Mouse (Mus musculus): ENCODE measurements around the gene Krt80. TPM values are rescaled to one million over a fixed set of nuclear protein-coding genes. Genes with fewer than 3 reads are reported as not detected.

The Krt80 gene
- 0.23 TPM in 1 of 2 replicates, not detected in the other for polyA plus RNA-seq (2014; fragmentation: Nextera tagmentation; extraction: Ambion mirVana)

GRCm38 (mm10) chr15:101370101-101370911 is at the start of gene Krt80:
Gene Krt80 (minus strand): TSS chr15:101370162.
- no peaks in the 10 kb centered on the region for H3K9me3 ChIP-seq (ENCODE audit: control insufficient read depth, low read length)
- no peak within 1 kb of the TSS for H3K9ac ChIP-seq (ENCODE audit: low read depth, low read length)
- WGBS: 69% methylated on average over 22 of the region's 22 CpGs
- H3K4me3 ChIP-seq (ENCODE audit: low read depth, low read length): no peak within 1 kb of the TSS
- no peak within 1 kb of the TSS for H3K27ac ChIP-seq (ENCODE audit: low read depth, low read length)
- ATAC-seq (replicated peaks; ENCODE audit: low FRiP score) (no peak), DNase-seq (ENCODE audit: low spot score) (no peak)
- H3K4me2 ChIP-seq: no peak within 1 kb of the TSS
- no peaks in the 10 kb centered on the region for H3K36me3 ChIP-seq (ENCODE audit: control insufficient read depth, insufficient read depth, low read length)
- H3K4me1 ChIP-seq (replicated peaks; ENCODE audit: control insufficient read depth, insufficient read depth, low read length): 0 out of 2 replicates have a peak, but pooled peaks cover 5% of the 10 kb centered on the region
- no peaks in the 10 kb centered on the region for H3K27me3 ChIP-seq (replicated peaks; ENCODE audit: control insufficient read depth, insufficient read depth, low read length)

GRCm38 (mm10) chr15:101418950-101419349 is 49.0 kb upstream of the Krt80 start:
- Histone ChIP-seq H3K27ac (ENCODE audit: low read depth, low read length) (no peak overlapping the region), H3K27me3 (replicated peaks; ENCODE audit: control insufficient read depth, insufficient read depth, low read length) (no peaks in the 10 kb centered on the region), H3K9ac (ENCODE audit: low read depth, low read length) (no peak overlapping the region), H3K4me2 (no peak overlapping the region), H3K36me3 (ENCODE audit: control insufficient read depth, insufficient read depth, low read length) (no peaks in the 10 kb centered on the region), H3K4me1 (replicated peaks; ENCODE audit: control insufficient read depth, insufficient read depth, low read length) (0 out of 2 replicates have a peak, but pooled peaks cover 2% of the 10 kb centered on the region), H3K9me3 (ENCODE audit: control insufficient read depth, low read length) (no peaks in the 10 kb centered on the region), H3K4me3 (ENCODE audit: low read depth, low read length) (no peak overlapping the region)
- WGBS: 72% methylated on average over 4 of the region's 4 CpGs
- DNase-seq (ENCODE audit: low spot score) (no peak), ATAC-seq (replicated peaks; ENCODE audit: low FRiP score) (no peak)

GRCm38 (mm10) chr15:101414807-101415565 is 45.0 kb upstream of the Krt80 start:
- no peaks in the 10 kb centered on the region for H3K36me3 ChIP-seq (ENCODE audit: control insufficient read depth, insufficient read depth, low read length)
- DNase-seq (ENCODE audit: low spot score) (no peak), ATAC-seq (replicated peaks; ENCODE audit: low FRiP score) (no peak)
- 39% methylated on average over 11 of the region's 11 CpGs for WGBS
- H3K27ac ChIP-seq (ENCODE audit: low read depth, low read length): no peak overlapping the region
- H3K4me1 ChIP-seq (replicated peaks; ENCODE audit: control insufficient read depth, insufficient read depth, low read length): peaks cover 2% of the 10 kb centered on the region; the same call in 1 of the 2 replicates
- no peak overlapping the region for H3K4me2 ChIP-seq
- H3K4me3 ChIP-seq (ENCODE audit: low read depth, low read length): no peak overlapping the region
- no peaks in the 10 kb centered on the region for H3K9me3 ChIP-seq (ENCODE audit: control insufficient read depth, low read length)
- no peak overlapping the region for H3K9ac ChIP-seq (ENCODE audit: low read depth, low read length)
- H3K27me3 ChIP-seq (replicated peaks; ENCODE audit: control insufficient read depth, insufficient read depth, low read length): peaks cover 27% of the 10 kb centered on the region

- Histone ChIP-seq H3K27me3 (replicated peaks; ENCODE audit: control insufficient read depth, insufficient read depth, low read length) (peaks cover 27% of the 10 kb centered on the region), H3K27ac (ENCODE audit: low read depth, low read length) (no peak overlapping the region), H3K4me2 (no peak overlapping the region), H3K9ac (ENCODE audit: low read depth, low read length) (no peak overlapping the region), H3K9me3 (ENCODE audit: control insufficient read depth, low read length) (no peaks in the 10 kb centered on the region), H3K36me3 (ENCODE audit: control insufficient read depth, insufficient read depth, low read length) (no peaks in the 10 kb centered on the region), H3K4me1 (replicated peaks; ENCODE audit: control insufficient read depth, insufficient read depth, low read length) (peaks cover 2% of the 10 kb centered on the region; the same call in 1 of the 2 replicates), H3K4me3 (ENCODE audit: low read depth, low read length) (no peak overlapping the region)
- WGBS: 49% methylated on average over 7 of the region's 7 CpGs
- ATAC-seq (replicated peaks; ENCODE audit: low FRiP score): no peak
- DNase-seq (ENCODE audit: low spot score): no peak
These were observed 44.1 kb upstream of the Krt80 start for GRCm38 (mm10) chr15:101413916-101414635.

- H3K27me3 ChIP-seq (replicated peaks; ENCODE audit: control insufficient read depth, insufficient read depth, low read length): peaks cover 27% of the 10 kb centered on the region
- no peak for ATAC-seq (replicated peaks; ENCODE audit: low FRiP score)
- H3K4me1 ChIP-seq (replicated peaks; ENCODE audit: control insufficient read depth, insufficient read depth, low read length): peaks cover 2% of the 10 kb centered on the region; the same call in 1 of the 2 replicates
- H3K27ac ChIP-seq (ENCODE audit: low read depth, low read length): no peak overlapping the region
- H3K4me3 ChIP-seq (ENCODE audit: low read depth, low read length): no peak overlapping the region
- peak overlapping the region; percentile 4 for H3K4me2 ChIP-seq
- H3K36me3 ChIP-seq (ENCODE audit: control insufficient read depth, insufficient read depth, low read length): no peaks in the 10 kb centered on the region
- no peak overlapping the region for H3K9ac ChIP-seq (ENCODE audit: low read depth, low read length)
- WGBS: 26% methylated on average over 31 of the region's 31 CpGs
- DNase-seq (ENCODE audit: low spot score): no peak
- no peaks in the 10 kb centered on the region for H3K9me3 ChIP-seq (ENCODE audit: control insufficient read depth, low read length)
These were observed 42.2 kb upstream of the Krt80 start for GRCm38 (mm10) chr15:101412188-101412587.

GRCm38 (mm10) chr15:101410775-101411174 is 40.8 kb upstream of the Krt80 start, which contains the start of gene Krt7:
Gene Krt7 (plus strand): TSS chr15:101411043.
- no peak within 1 kb of the TSS for H3K4me3 ChIP-seq (ENCODE audit: low read depth, low read length)
- H3K9me3 ChIP-seq (ENCODE audit: control insufficient read depth, low read length): no peaks in the 10 kb centered on the region
- H3K4me1 ChIP-seq (replicated peaks; ENCODE audit: control insufficient read depth, insufficient read depth, low read length): peaks cover 2% of the 10 kb centered on the region; the same call in 1 of the 2 replicates
- H3K27me3 ChIP-seq (replicated peaks; ENCODE audit: control insufficient read depth, insufficient read depth, low read length): peaks cover 27% of the 10 kb centered on the region
- no peak within 1 kb of the TSS for H3K27ac ChIP-seq (ENCODE audit: low read depth, low read length)
- no peak within 1 kb of the TSS for H3K9ac ChIP-seq (ENCODE audit: low read depth, low read length)
- no peak within 1 kb of the TSS for H3K4me2 ChIP-seq
- no peak for ATAC-seq (replicated peaks; ENCODE audit: low FRiP score)
- DNase-seq (ENCODE audit: low spot score): no peak
- no peaks in the 10 kb centered on the region for H3K36me3 ChIP-seq (ENCODE audit: control insufficient read depth, insufficient read depth, low read length)
- 30% methylated on average over 2 of the region's 2 CpGs for WGBS

- no peaks in the 10 kb centered on the region for H3K4me1 ChIP-seq (replicated peaks; ENCODE audit: control insufficient read depth, insufficient read depth, low read length)
- ATAC-seq (replicated peaks; ENCODE audit: low FRiP score): no peak
- no peaks in the 10 kb centered on the region for H3K9me3 ChIP-seq (ENCODE audit: control insufficient read depth, low read length)
- H3K27ac ChIP-seq (ENCODE audit: low read depth, low read length): no peak overlapping the region
- no peak overlapping the region for H3K4me3 ChIP-seq (ENCODE audit: low read depth, low read length)
- no peaks in the 10 kb centered on the region for H3K27me3 ChIP-seq (replicated peaks; ENCODE audit: control insufficient read depth, insufficient read depth, low read length)
- H3K4me2 ChIP-seq: no peak overlapping the region
- no peaks in the 10 kb centered on the region for H3K36me3 ChIP-seq (ENCODE audit: control insufficient read depth, insufficient read depth, low read length)
- H3K9ac ChIP-seq (ENCODE audit: low read depth, low read length): no peak overlapping the region
- 76% methylated on average over 8 of the region's 8 CpGs for WGBS
- DNase-seq (ENCODE audit: low spot score): no peak
These were observed 28.3 kb upstream of the Krt80 start for GRCm38 (mm10) chr15:101398269-101398668.

GRCm38 (mm10) chr15:101397683-101398082 is 27.7 kb upstream of the Krt80 start:
- H3K4me2 ChIP-seq: no peak overlapping the region
- H3K4me3 ChIP-seq (ENCODE audit: low read depth, low read length): no peak overlapping the region
- H3K4me1 ChIP-seq (replicated peaks; ENCODE audit: control insufficient read depth, insufficient read depth, low read length): no peaks in the 10 kb centered on the region
- no peak overlapping the region for H3K9ac ChIP-seq (ENCODE audit: low read depth, low read length)
- H3K27ac ChIP-seq (ENCODE audit: low read depth, low read length): no peak overlapping the region
- no peaks in the 10 kb centered on the region for H3K36me3 ChIP-seq (ENCODE audit: control insufficient read depth, insufficient read depth, low read length)
- DNase-seq (ENCODE audit: low spot score) (no peak), ATAC-seq (replicated peaks; ENCODE audit: low FRiP score) (no peak)
- 69% methylated on average over 2 of the region's 2 CpGs for WGBS
- H3K27me3 ChIP-seq (replicated peaks; ENCODE audit: control insufficient read depth, insufficient read depth, low read length): no peaks in the 10 kb centered on the region
- no peaks in the 10 kb centered on the region for H3K9me3 ChIP-seq (ENCODE audit: control insufficient read depth, low read length)

Data from liver, embryonic 11.5 days (tissue).